Mouse (Mus musculus) embryonic facial prominence, embryonic 11.5 days (tissue): Measurements from ENCODE around the gene Hist2h4. TPM values are rescaled to one million over a fixed set of nuclear protein-coding genes. Genes with fewer than 3 reads are reported as not detected.
"Not testable (repeated sequence)": the region's sequence is repeated elsewhere in the genome, so short reads cannot be mapped to it uniquely, and the experiment has no call there.

ENCODE experiments used
- ATAC-seq: fragments of 200-750 bp; cut with Nextera tagmentation; replicated peaks from 2 replicates; pipeline ENCODE4 v1.8.0; 2017; ENCODE audit warnings: low read depth; ENCODE audit not compliant: insufficient number of reproducible peaks, low FRiP score, low TSS enrichment
- DNase-seq: peaks from one replicate; pipeline ENCODE4 v3.0.0-alpha.2; 2015; ENCODE audit warnings: low spot score
- H3K27ac ChIP-seq: fragments of 300-500 bp; sonication (generic); replicated peaks from 2 replicates; pipeline ENCODE4 v1.5.1; 2014; ENCODE audit warnings: mild to moderate bottlenecking, low read depth, low read length, control low read depth
- H3K27me3 ChIP-seq: fragments of 300-500 bp; sonication (generic); 2 replicates; pipeline ENCODE4 v1.6.1; 2014; ENCODE audit warnings: mild to moderate bottlenecking, low read length, moderate library complexity, mixed read lengths; ENCODE audit not compliant: control insufficient read depth, insufficient read depth
- H3K36me3 ChIP-seq: fragments of 300-500 bp; sonication (generic); replicated peaks from 2 replicates; pipeline ENCODE4 v1.6.1; 2014; ENCODE audit warnings: low read depth, mild to moderate bottlenecking, low read length, moderate library complexity, mixed read lengths; ENCODE audit not compliant: control insufficient read depth, insufficient read depth
- H3K4me1 ChIP-seq: fragments of 300-500 bp; sonication (generic); 2 replicates; pipeline ENCODE4 v1.6.1; 2014; ENCODE audit warnings: low read length, mixed read lengths; ENCODE audit not compliant: control insufficient read depth, insufficient read depth
- H3K4me2 ChIP-seq: fragments of 300-500 bp; sonication (generic); 2 replicates; pipeline ENCODE4 v1.6.1; 2014; ENCODE audit warnings: low read depth, mild to moderate bottlenecking, control low read depth, low read length, moderate library complexity
- H3K4me3 ChIP-seq: fragments of 300-500 bp; sonication (generic); 2 replicates; pipeline ENCODE4 v1.5.1; 2014; ENCODE audit warnings: low read depth, low read length, control low read depth
- H3K9ac ChIP-seq: fragments of 300-500 bp; sonication (generic); replicated peaks from 2 replicates; pipeline ENCODE4 v1.6.1; 2014; ENCODE audit warnings: mild to moderate bottlenecking, control low read depth, low read length
- H3K9me3 ChIP-seq: fragments of 300-500 bp; sonication (generic); replicated peaks from 2 replicates; pipeline ENCODE4 v1.6.1; 2016; ENCODE audit warnings: mild to moderate bottlenecking, low read length, inconsistent platforms, mixed read lengths; ENCODE audit not compliant: control insufficient read depth
- WGBS: fragments of 180-500 bp; shearing (Covaris S2); extraction: QIAGEN DNeasy Blood & Tissue Kit; methylation state at CpG from one replicate; pipeline ENCODE4 v1.1.7; 2014; 5-methylcytosine and 5-hydroxymethylcytosine counted together
- microRNA-seq: library from miRNA; unstranded; fragments of <30 nt; microRNA quantifications from one replicate; pipeline ENCODE4, GENCODE M21; 2016; ENCODE audit warnings: borderline number of aligned reads
- polyA plus RNA-seq: library from polyadenylated mRNA; unstranded; fragments of >200 nt; fragmentation: Nextera tagmentation; extraction: Ambion mirVana; gene quantifications from 2 replicates; pipeline ENCODE4 v1.2.1, GENCODE M21; 2014

Hist2h4 gene
- polyA plus RNA-seq, 1 experiment from 2014 or later = 4.4 TPM

- Histone ChIP-seq H3K27me3 (no peaks in the 10 kb centered on the region), H3K4me1 (peaks cover 8% of the 10 kb centered on the region), H3K9me3 (no peaks in the 10 kb centered on the region), H3K27ac (peak within 1 kb of the TSS; percentile 99), H3K36me3 (no peaks in the 10 kb centered on the region), H3K4me2 (peak within 1 kb of the TSS; percentile 82), H3K9ac (peak within 1 kb of the TSS; percentile 93), H3K4me3 (peak within 1 kb of the TSS; percentile 62)
- peak; percentile 91 for ATAC-seq
- 1% methylated on average over 43 of the region's 43 CpGs for WGBS
- DNase-seq = peak; percentile 94
These were observed 42.1 kb downstream of the Hist2h4 start, which contains the start of the genes Hist2h2ac and Hist2h2be for GRCm38 (mm10) chr3:96220765-96221639. Gene Hist2h2ac (minus strand): TSS chr3:96220880. Gene Hist2h2be (plus strand): TSS chr3:96221119.

DNA sequence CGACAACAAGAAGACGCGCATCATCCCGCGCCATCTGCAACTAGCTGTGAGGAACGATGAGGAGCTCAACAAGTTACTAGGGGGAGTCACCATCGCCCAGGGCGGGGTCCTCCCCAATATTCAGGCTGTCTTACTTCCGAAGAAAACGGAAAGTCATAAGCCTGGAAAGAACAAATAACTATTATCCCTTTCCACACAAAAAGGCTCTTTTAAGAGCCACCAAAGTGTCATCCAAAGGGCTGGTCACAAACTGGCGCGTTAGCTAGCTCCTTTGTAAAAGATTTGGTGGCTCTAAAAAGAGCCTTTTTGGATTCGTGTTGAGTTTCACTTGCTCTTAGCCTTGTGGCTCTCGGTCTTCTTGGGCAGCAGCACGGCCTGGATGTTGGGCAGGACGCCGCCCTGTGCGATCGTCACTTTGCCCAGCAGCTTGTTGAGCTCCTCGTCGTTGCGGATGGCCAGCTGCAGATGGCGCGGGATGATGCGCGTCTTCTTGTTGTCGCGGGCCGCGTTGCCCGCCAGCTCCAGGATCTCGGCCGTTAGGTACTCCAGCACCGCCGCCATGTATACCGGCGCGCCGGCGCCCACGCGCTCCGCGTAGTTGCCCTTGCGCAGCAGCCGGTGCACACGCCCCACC, 42.9 kb downstream of the Hist2h4 start:
- peak overlapping the region; percentile 93 for H3K9ac ChIP-seq
- peak overlapping the region; percentile 99 for H3K27ac ChIP-seq
- H3K4me3 ChIP-seq = peak overlapping the region; percentile 62
- under 1% methylated on average over 26 of the region's 47 CpGs for WGBS
- not testable (repeated sequence) for H3K36me3 ChIP-seq, H3K9me3 ChIP-seq, H3K4me1 ChIP-seq, H3K27me3 ChIP-seq
- DNase-seq (peak; percentile 70), ATAC-seq (peak; percentile 11; the same call in 1 of the 2 replicates)
- H3K4me2 ChIP-seq = peak overlapping the region; percentile 78

DNA sequence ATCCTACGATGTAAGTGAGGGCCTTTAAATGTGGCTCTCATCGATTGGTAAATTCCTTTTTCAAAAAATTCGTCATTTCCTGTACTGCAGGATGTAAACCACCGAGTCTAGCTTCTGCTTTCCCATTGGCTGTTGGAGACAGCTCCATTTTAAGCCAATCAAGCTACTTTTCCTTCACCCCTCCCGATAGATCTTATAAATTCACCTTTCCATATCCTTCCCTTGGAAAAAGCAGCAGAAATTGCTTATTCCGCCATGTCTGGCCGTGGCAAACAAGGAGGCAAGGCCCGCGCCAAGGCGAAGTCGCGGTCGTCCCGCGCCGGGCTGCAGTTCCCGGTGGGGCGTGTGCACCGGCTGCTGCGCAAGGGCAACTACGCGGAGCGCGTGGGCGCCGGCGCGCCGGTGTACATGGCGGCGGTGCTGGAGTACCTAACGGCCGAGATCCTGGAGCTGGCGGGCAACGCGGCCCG, 43.4 kb downstream of the Hist2h4 start, which contains the start of the genes Bola1 and Hist2h2ab:
Gene Bola1 (minus strand): TSS at position 49 of the 470 bp plus-strand sequence.
Gene Hist2h2ab (plus strand): TSS at position 205 of the 470 bp plus-strand sequence.
- Histone ChIP-seq H3K27ac (peak within 1 kb of the TSS; percentile 99), H3K9me3 (no peaks in the 10 kb centered on the region), H3K4me1 (peaks cover 8% of the 10 kb centered on the region), H3K4me3 (peak within 1 kb of the TSS; percentile 62), H3K4me2 (peak within 1 kb of the TSS; percentile 78), H3K27me3 (no peaks in the 10 kb centered on the region), H3K36me3 (no peaks in the 10 kb centered on the region), H3K9ac (peak within 1 kb of the TSS; percentile 93)
- WGBS = under 1% methylated on average over 37 of the region's 37 CpGs
- ATAC-seq (peak; percentile 76), DNase-seq (peak; percentile 88)

GRCm38 (mm10) chr3:96219191-96219641, 43.9 kb downstream of the Hist2h4 start:
- Histone ChIP-seq H3K27ac (peak overlapping the region; percentile 99), H3K4me1 (peaks cover 8% of the 10 kb centered on the region), H3K9ac (peak overlapping the region; percentile 71), H3K27me3 (no peaks in the 10 kb centered on the region), H3K9me3 (no peaks in the 10 kb centered on the region), H3K4me3 (peak overlapping the region; percentile 62), H3K4me2 (peak overlapping the region; percentile 78), H3K36me3 (no peaks in the 10 kb centered on the region)
- DNase-seq (no peak), ATAC-seq (0 out of 2 replicates have a peak, but pooled peaks have one; percentile 2)
- WGBS = 0% methylated on average over 12 of the region's 12 CpGs

Small RNA genes lying within 50 kb of the gene (microRNA-seq; reads per million reads assigned to microRNA genes)
- not detected for gene Gm44492
- gene Gm47311 = not detected
- not detected for gene Gm47313

Other genes with a start within 250 kb of the Hist2h4 start
- 20.7 and 21.3 TPM in 2 replicates for gene Vps45, start 204.8 kb downstream of the Hist2h4 start, polyA plus RNA-seq
- 10.7 and 12.1 TPM in 2 replicates for gene Otud7b, start 158.8 kb downstream of the Hist2h4 start, polyA plus RNA-seq
- 25.0 and 28.4 TPM in 2 replicates for gene Mtmr11, start 101.3 kb downstream of the Hist2h4 start, polyA plus RNA-seq
- 212 and 232 TPM in 2 replicates for gene Sf3b4, start 91.0 kb downstream of the Hist2h4 start, polyA plus RNA-seq
- 4.3 and 4.8 TPM in 2 replicates for gene Sv2a, start 82.2 kb downstream of the Hist2h4 start, polyA plus RNA-seq
- gene Bola1, start 43.6 kb downstream of the Hist2h4 start, polyA plus RNA-seq = 59.4 and 61.9 TPM in 2 replicates
- gene Hist2h2ab, start 43.4 kb downstream of the Hist2h4 start, polyA plus RNA-seq = 1.5 TPM in 1 of 2 replicates, not detected in the other
- 12.5 and 15.5 TPM in 2 replicates for gene Hist2h2ac, start 42.4 kb downstream of the Hist2h4 start, polyA plus RNA-seq
- 11.5 and 12.4 TPM in 2 replicates for gene Hist2h2be, start 42.2 kb downstream of the Hist2h4 start, polyA plus RNA-seq
- gene Hist2h3c2, start 24.2 kb downstream of the Hist2h4 start, polyA plus RNA-seq = 9.8 and 11.8 TPM in 2 replicates
- gene Hist2h2aa2, start 23.0 kb downstream of the Hist2h4 start, polyA plus RNA-seq = 45.8 and 51.6 TPM in 2 replicates
- 7.0 and 15.3 TPM in 2 replicates for gene Hist2h2aa1, start 17.8 kb downstream of the Hist2h4 start, polyA plus RNA-seq
- 0.50 and 1.8 TPM in 2 replicates for gene Hist2h3c1, start 16.6 kb downstream of the Hist2h4 start, polyA plus RNA-seq
- gene Hist2h3b, start 5.3 kb upstream of the Hist2h4 start, polyA plus RNA-seq = 79.1 and 90.2 TPM in 2 replicates
- 18.6 and 25.6 TPM in 2 replicates for gene Hist2h2bb, start 6.4 kb upstream of the Hist2h4 start, polyA plus RNA-seq
- gene Fcgr1, start 30.7 kb upstream of the Hist2h4 start, polyA plus RNA-seq = 1.3 and 2.1 TPM in 2 replicates
- gene BC107364, start 189.0 kb upstream of the Hist2h4 start, polyA plus RNA-seq = not detected in 2 replicates